Mouse (Mus musculus) spleen, adult 2 months (tissue): ENCODE results near the gene Nfkbiz. TPM values are rescaled to one million over a fixed set of nuclear protein-coding genes. Genes with fewer than 3 reads are reported as not detected.

Source experiments
- DNase-seq, 2 experiments: peaks; one replicate each; pipeline versions ENCODE4 v3.0.0 to v3.0.0-alpha.2; 2012 to 2021; ENCODE audit warnings: low spot score in 2 of 2, low read depth in 1 of 2
- H3K27ac ChIP-seq: fragments of 200-500 bp; 2 replicates; pipeline ENCODE4 v1.5.1; 2012; ENCODE audit warnings: low read length, inconsistent platforms; ENCODE audit not compliant: insufficient read depth
- H3K27me3 ChIP-seq: fragments of 200-500 bp; 2 replicates; pipeline ENCODE4 v1.6.1; 2012; ENCODE audit warnings: mild to moderate bottlenecking, moderate library complexity, low read length, inconsistent platforms; ENCODE audit not compliant: control insufficient read depth, insufficient read depth
- H3K36me3 ChIP-seq: fragments of 200-500 bp; 2 replicates; pipeline ENCODE4 v1.6.1; 2012; ENCODE audit warnings: mild to moderate bottlenecking, low read length, inconsistent platforms; ENCODE audit not compliant: control insufficient read depth, insufficient read depth
- H3K4me1 ChIP-seq: fragments of 200-500 bp; 2 replicates; pipeline ENCODE4 v1.6.1; 2011; ENCODE audit warnings: inconsistent platforms; ENCODE audit not compliant: control insufficient read depth, insufficient read depth, insufficient read length
- H3K4me3 ChIP-seq: fragments of 200-500 bp; 2 replicates; pipeline ENCODE4 v1.5.1; 2011; ENCODE audit warnings: mild to moderate bottlenecking, inconsistent platforms; ENCODE audit not compliant: insufficient read depth, insufficient read length; ENCODE audit errors: extremely low read depth
- CTCF ChIP-seq: fragments of 200-500 bp; IDR thresholded peaks from 2 replicates; pipeline ENCODE4 v1.5.1; 2011; ENCODE audit warnings: mild to moderate bottlenecking, inconsistent platforms; ENCODE audit not compliant: insufficient read depth, insufficient read length, insufficient replicate concordance; ENCODE audit errors: extremely low read depth
- POLR2A ChIP-seq: fragments of 200-500 bp; IDR thresholded peaks from 2 replicates; pipeline ENCODE4 v1.6.1; 2011; ENCODE audit warnings: low read depth, low read length, inconsistent platforms
- WGBS: fragments of 180-500 bp; shearing (Covaris S2); methylation state at CpG from one replicate; pipeline ENCODE4 v1.1.7; 2018; 5-methylcytosine and 5-hydroxymethylcytosine counted together
- polyA plus RNA-seq: library from polyadenylated mRNA; depleted of rRNA; stranded (reverse); fragments of >200 nt; gene quantifications from 2 replicates; pipeline ENCODE4 v1.2.3, GENCODE M21; 2012; rRNA removed

Nfkbiz gene
- 16.6 and 21.5 TPM in 2 replicates for polyA plus RNA-seq

DNA sequence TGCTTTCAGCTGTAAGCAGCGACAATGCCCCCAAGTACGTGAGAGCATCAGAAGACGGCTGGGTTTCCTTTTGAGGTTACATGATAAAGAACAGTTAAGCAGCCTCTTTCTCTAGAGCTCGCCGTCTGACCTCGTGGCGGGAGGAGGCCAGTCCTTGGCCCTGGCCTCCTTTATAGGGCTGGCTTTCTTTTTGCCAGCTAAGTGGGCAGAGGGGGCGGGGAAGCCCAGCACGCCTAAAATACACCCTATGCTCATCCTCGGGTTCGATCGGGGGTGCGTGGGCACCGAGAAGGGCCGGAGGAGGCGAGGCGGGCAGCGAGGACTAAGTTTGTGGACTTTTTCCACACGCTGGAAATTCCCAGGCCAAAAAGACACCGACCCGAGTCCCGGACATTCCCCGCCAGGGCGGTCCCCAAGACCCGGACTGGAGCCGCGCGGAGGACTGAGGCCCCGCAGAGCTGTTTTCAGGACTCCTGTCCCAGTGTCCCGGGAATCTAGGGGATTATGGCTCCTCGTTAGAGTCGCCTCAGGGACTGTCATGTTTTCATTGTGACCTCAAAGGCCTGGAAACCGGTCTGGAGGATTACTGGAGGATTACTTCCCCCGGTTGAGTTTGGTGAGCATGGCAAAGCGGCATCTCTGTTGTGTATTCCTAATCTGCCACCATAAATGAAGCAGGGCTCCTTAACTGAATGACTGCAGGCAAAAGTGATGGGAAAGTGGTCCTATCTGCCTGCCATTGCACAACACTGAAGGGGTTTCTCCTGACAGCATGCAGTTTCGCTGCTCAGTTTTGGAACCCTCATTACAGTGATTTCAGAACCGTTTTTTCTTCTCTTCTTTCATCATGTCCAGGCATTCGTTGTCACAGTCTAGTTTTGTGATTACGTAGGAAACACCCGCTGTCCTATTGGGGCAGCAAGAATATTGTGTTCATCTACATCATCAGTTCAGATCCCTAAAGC is at the start of gene Nfkbiz:
Nfkbiz (minus strand) TSS at position 390 of the 965 bp plus-strand sequence.
- Histone ChIP-seq H3K4me1 (peaks cover 4% of the 10 kb centered on the region), H3K4me3 (peak within 1 kb of the TSS; percentile 94), H3K36me3 (peaks cover 3% of the 10 kb centered on the region), H3K27me3 (no peaks in the 10 kb centered on the region), H3K27ac (peak within 1 kb of the TSS; percentile 95)
- 1% methylated on average over 40 of the region's 40 CpGs for WGBS
- peak; percentile 59 to 74 for DNase-seq
- TF ChIP-seq CTCF (no peak), POLR2A (no peak; the same call in 1 of the 2 replicates)

- Histone ChIP-seq H3K4me1 (peaks cover 17% of the 10 kb centered on the region; the same call in 1 of the 2 replicates), H3K36me3 (peaks cover 12% of the 10 kb centered on the region), H3K27ac (peak overlapping the region; percentile 34), H3K4me3 (no peak overlapping the region), H3K27me3 (no peaks in the 10 kb centered on the region)
- TF ChIP-seq CTCF (peak; percentile 41; the same call in 1 of the 2 replicates), POLR2A (no peak)
- no peak for DNase-seq
- WGBS, result 15% methylated on average over 7 of the region's 7 CpGs
Observed at GRCm38 (mm10) chr16:55887814-55888583, 49.3 kb upstream of the Nfkbiz start.

- TF ChIP-seq POLR2A (no peak), CTCF (no peak)
- H3K4me3 ChIP-seq, result no peak overlapping the region
- no peak overlapping the region for H3K27ac ChIP-seq
- DNase-seq, result no peak
- WGBS, result 74% methylated on average over 11 of the region's 11 CpGs
- peaks cover 10% of the 10 kb centered on the region for H3K36me3 ChIP-seq
- peaks cover 5% of the 10 kb centered on the region; the same call in 1 of the 2 replicates for H3K4me1 ChIP-seq
- no peaks in the 10 kb centered on the region for H3K27me3 ChIP-seq
Observed at GRCm38 (mm10) chr16:55884246-55884645, 45.5 kb upstream of the Nfkbiz start.

DNA sequence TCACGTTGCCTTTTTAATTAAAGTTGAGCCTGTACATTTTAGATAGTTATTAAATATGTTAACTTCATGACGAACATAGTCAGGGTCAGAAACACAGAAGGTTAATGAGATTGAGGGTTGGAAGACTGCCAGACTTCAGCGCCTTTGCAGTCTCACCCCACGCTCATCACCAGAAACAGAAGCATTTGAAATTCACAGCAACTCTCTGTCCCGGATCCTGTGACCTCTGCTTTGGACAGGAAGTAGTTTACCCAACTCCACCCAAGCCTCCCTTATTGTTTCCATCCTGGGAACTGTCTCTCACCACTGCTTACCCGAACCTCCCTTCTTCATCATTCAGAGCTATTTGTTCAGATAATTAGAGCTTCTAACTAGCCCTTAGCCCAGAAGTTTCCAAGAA is 37.3 kb upstream of the Nfkbiz start:
- WGBS, result 72% methylated on average over 6 of the region's 6 CpGs
- Histone ChIP-seq H3K36me3 (peaks cover 1% of the 10 kb centered on the region; the same call in 1 of the 2 replicates), H3K4me1 (no peaks in the 10 kb centered on the region), H3K27me3 (no peaks in the 10 kb centered on the region), H3K4me3 (no peak overlapping the region), H3K27ac (no peak overlapping the region)
- TF ChIP-seq POLR2A (no peak), CTCF (no peak)
- no peak for DNase-seq

- H3K4me3 ChIP-seq, result no peak overlapping the region
- TF ChIP-seq CTCF (no peak), POLR2A (no peak)
- H3K4me1 ChIP-seq, result no peaks in the 10 kb centered on the region
- H3K27me3 ChIP-seq, result no peaks in the 10 kb centered on the region
- WGBS, result 76% methylated on average over 4 of the region's 4 CpGs
- no peak for DNase-seq
- peaks cover 18% of the 10 kb centered on the region for H3K36me3 ChIP-seq
- no peak overlapping the region for H3K27ac ChIP-seq
Observed at GRCm38 (mm10) chr16:55863832-55864231, 25.1 kb upstream of the Nfkbiz start.

DNA sequence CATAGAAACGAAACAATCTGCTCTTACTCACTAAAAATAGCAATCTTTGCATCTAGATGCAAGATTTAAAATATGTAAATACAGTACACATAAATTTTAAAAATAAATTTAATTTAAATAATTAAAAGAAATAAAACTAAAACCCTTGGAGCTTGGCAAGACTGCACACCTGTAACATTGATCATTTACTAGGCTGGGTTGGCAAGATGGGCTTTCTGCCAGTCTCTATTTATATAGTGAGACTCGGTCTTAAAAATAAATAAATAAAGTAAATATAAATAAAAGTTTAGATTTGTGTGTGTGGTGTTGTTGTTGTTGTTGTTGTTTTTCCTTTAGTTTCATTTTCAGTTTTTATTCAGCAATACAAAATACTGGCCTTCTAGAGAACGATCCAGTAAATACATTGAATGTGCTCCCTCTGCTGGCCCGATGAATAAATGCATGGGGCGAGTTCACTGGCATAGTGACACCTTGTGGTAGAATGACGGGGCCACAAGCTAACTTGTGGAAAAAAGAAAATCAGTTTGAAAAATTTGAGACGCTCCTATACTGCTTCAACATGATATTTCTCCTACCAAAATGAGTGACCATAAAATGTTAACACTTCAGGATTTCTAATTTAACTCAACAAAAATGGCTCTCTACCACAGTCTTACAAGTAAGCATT is 24.6 kb upstream of the Nfkbiz start:
- Histone ChIP-seq H3K36me3 (peaks cover 18% of the 10 kb centered on the region), H3K27me3 (no peaks in the 10 kb centered on the region), H3K27ac (no peak overlapping the region), H3K4me1 (no peaks in the 10 kb centered on the region), H3K4me3 (no peak overlapping the region; the same call in 1 of the 2 replicates)
- 23% methylated on average over 7 of the region's 7 CpGs for WGBS
- DNase-seq, result peak; percentile 55 to 58
- TF ChIP-seq CTCF (peak; percentile 85; the same call in 1 of the 2 replicates), POLR2A (no peak)
